Mouse (Mus musculus): ENCODE results near the gene Cd4. TPM values are rescaled to one million over a fixed set of nuclear protein-coding genes. Genes with fewer than 3 reads are reported as not detected.

Gene Cd4
- polyA plus RNA-seq, 1 experiment from 2014 or later: 0.28 TPM

- Histone ChIP-seq H3K9ac (ENCODE audit: low read depth, low read length) (no peak overlapping the region), H3K27me3 (ENCODE audit: insufficient read depth, low read length) (no peaks in the 10 kb centered on the region), H3K36me3 (ENCODE audit: insufficient read depth, low read length) (peaks cover 20% of the 10 kb centered on the region), H3K4me2 (ENCODE audit: low read length) (no peak overlapping the region), H3K4me3 (replicated peaks; ENCODE audit: low read depth, low read length) (no peak overlapping the region), H3K27ac (0 out of 2 replicates have a peak overlapping the region, but pooled peaks have one; percentile 13), H3K9me3 (replicated peaks; ENCODE audit: low read length) (no peaks in the 10 kb centered on the region), H3K4me1 (replicated peaks; ENCODE audit: insufficient read depth, low read length) (peaks cover 31% of the 10 kb centered on the region)
- DNase-seq (ENCODE audit: low spot score) (no peak), ATAC-seq (replicated peaks; ENCODE audit: low FRiP score, low read depth) (no peak)
- no peak for TF ChIP-seq CTCF (IDR thresholded peaks at IDR 0.05; ENCODE audit: low read depth)
- 61% methylated on average over 6 of the region's 6 CpGs for WGBS
Measured at GRCm38 (mm10) chr6:124913214-124913613, 25.2 kb upstream of the Cd4 start.

- H3K36me3 ChIP-seq (ENCODE audit: insufficient read depth, low read length): peaks cover 20% of the 10 kb centered on the region
- peak within 1 kb of the TSS; percentile 37 for H3K4me2 ChIP-seq (ENCODE audit: low read length)
- 21% methylated on average over 11 of the region's 13 CpGs for WGBS
- no peaks in the 10 kb centered on the region for H3K9me3 ChIP-seq (replicated peaks; ENCODE audit: low read length)
- peaks cover 29% of the 10 kb centered on the region for H3K4me1 ChIP-seq (replicated peaks; ENCODE audit: insufficient read depth, low read length)
- H3K27me3 ChIP-seq (ENCODE audit: insufficient read depth, low read length): no peaks in the 10 kb centered on the region
- H3K27ac ChIP-seq: no peak within 1 kb of the TSS; the same call in 1 of the 2 replicates
- H3K4me3 ChIP-seq (replicated peaks; ENCODE audit: low read depth, low read length): no peak within 1 kb of the TSS
- TF ChIP-seq CTCF (IDR thresholded peaks at IDR 0.05; ENCODE audit: low read depth): no peak
- DNase-seq (ENCODE audit: low spot score): peak; percentile 56
- H3K9ac ChIP-seq (ENCODE audit: low read depth, low read length): no peak within 1 kb of the TSS
- ATAC-seq (replicated peaks; ENCODE audit: low FRiP score, low read depth): no peak
Measured at GRCm38 (mm10) chr6:124911533-124912218, 23.7 kb upstream of the Cd4 start, which contains the start of gene Lag3. Gene Lag3, minus strand, starts transcription at chr6:124911705.

GRCm38 (mm10) chr6:124910032-124910431, 22.0 kb upstream of the Cd4 start:
- TF ChIP-seq CTCF (IDR thresholded peaks at IDR 0.05; ENCODE audit: low read depth): no peak
- Histone ChIP-seq H3K27ac (no peak overlapping the region), H3K4me2 (ENCODE audit: low read length) (peak overlapping the region; percentile 37), H3K36me3 (ENCODE audit: insufficient read depth, low read length) (peaks cover 19% of the 10 kb centered on the region), H3K27me3 (ENCODE audit: insufficient read depth, low read length) (no peaks in the 10 kb centered on the region), H3K4me1 (replicated peaks; ENCODE audit: insufficient read depth, low read length) (peaks cover 16% of the 10 kb centered on the region), H3K4me3 (replicated peaks; ENCODE audit: low read depth, low read length) (no peak overlapping the region), H3K9ac (ENCODE audit: low read depth, low read length) (0 out of 2 replicates have a peak overlapping the region, but pooled peaks have one; percentile 1), H3K9me3 (replicated peaks; ENCODE audit: low read length) (no peaks in the 10 kb centered on the region)
- ATAC-seq (replicated peaks; ENCODE audit: low FRiP score, low read depth): 0 out of 2 replicates have a peak, but pooled peaks have one; percentile 15
- DNase-seq (ENCODE audit: low spot score): no peak
- WGBS: 5% methylated on average over 32 of the region's 32 CpGs

- Histone ChIP-seq H3K36me3 (ENCODE audit: insufficient read depth, low read length) (0 out of 2 replicates have a peak, but pooled peaks cover 3% of the 10 kb centered on the region), H3K9ac (ENCODE audit: low read depth, low read length) (no peak overlapping the region)
- no peak for ATAC-seq (replicated peaks; ENCODE audit: low FRiP score, low read depth)
Measured at GRCm38 (mm10) chr6:124907767-124908166, 19.7 kb upstream of the Cd4 start.

GRCm38 (mm10) chr6:124904991-124905860, 17.2 kb upstream of the Cd4 start:
- no peaks in the 10 kb centered on the region for H3K36me3 ChIP-seq (ENCODE audit: insufficient read depth, low read length)
- H3K4me3 ChIP-seq (replicated peaks; ENCODE audit: low read depth, low read length): peak overlapping the region; percentile 48; the same call in 1 of the 2 replicates
- 45% methylated on average over 14 of the region's 16 CpGs for WGBS
- H3K27me3 ChIP-seq (ENCODE audit: insufficient read depth, low read length): no peaks in the 10 kb centered on the region
- peak overlapping the region; percentile 70; the same call in 1 of the 2 replicates for H3K4me2 ChIP-seq (ENCODE audit: low read length)
- H3K4me1 ChIP-seq (replicated peaks; ENCODE audit: insufficient read depth, low read length): peaks cover 12% of the 10 kb centered on the region
- H3K27ac ChIP-seq: peak overlapping the region; percentile 97
- TF ChIP-seq CTCF (IDR thresholded peaks at IDR 0.05; ENCODE audit: low read depth): no peak
- ATAC-seq (replicated peaks; ENCODE audit: low FRiP score, low read depth) (no peak), DNase-seq (ENCODE audit: low spot score) (no peak)
- no peaks in the 10 kb centered on the region for H3K9me3 ChIP-seq (replicated peaks; ENCODE audit: low read length)
- H3K9ac ChIP-seq (ENCODE audit: low read depth, low read length): peak overlapping the region; percentile 66

More at GRCm38 (mm10) chr6:124907767-124908166, 19.7 kb upstream of the Cd4 start:
- H3K4me3 ChIP-seq (replicated peaks; ENCODE audit: low read depth, low read length): no peak overlapping the region
- H3K9me3 ChIP-seq (replicated peaks; ENCODE audit: low read length): no peaks in the 10 kb centered on the region
- 63% methylated on average over 1 of the region's 1 CpGs for WGBS
- TF ChIP-seq CTCF (IDR thresholded peaks at IDR 0.05; ENCODE audit: low read depth): no peak
- no peak for DNase-seq (ENCODE audit: low spot score)
- no peaks in the 10 kb centered on the region for H3K27me3 ChIP-seq (ENCODE audit: insufficient read depth, low read length)
- no peak overlapping the region for H3K27ac ChIP-seq
- no peak overlapping the region for H3K4me2 ChIP-seq (ENCODE audit: low read length)
- peaks cover 14% of the 10 kb centered on the region for H3K4me1 ChIP-seq (replicated peaks; ENCODE audit: insufficient read depth, low read length)
